Mouse (Mus musculus): Measurements from ENCODE around the gene Gm45808. TPM values are rescaled to one million over a fixed set of nuclear protein-coding genes. Genes with fewer than 3 reads are reported as not detected.

Gene Gm45808
- polyA plus RNA-seq, 1 experiment from 2014 or later = not detected

Small RNA genes lying within 50 kb of the gene (microRNA-seq; reads per million reads assigned to microRNA genes)
- gene Gm22133 (ENCODE audit: borderline number of aligned reads) = not detected

Other genes starting within 250 kb of the Gm45808 start
- 143 and 146 TPM in 2 replicates for gene Cd37, start 247.7 kb downstream of the Gm45808 start, polyA plus RNA-seq (2015; fragmentation: Nextera tagmentation; extraction: Ambion mirVana)
- 0.17 TPM in 1 of 2 replicates, not detected in the other for gene Slc6a16, start 245.7 kb downstream of the Gm45808 start, polyA plus RNA-seq (2015; fragmentation: Nextera tagmentation; extraction: Ambion mirVana)
- gene Slc6a21, start 209.3 kb downstream of the Gm45808 start, polyA plus RNA-seq (2015; fragmentation: Nextera tagmentation; extraction: Ambion mirVana) = 0.08 TPM in 1 of 2 replicates, not detected in the other
- 4.9 and 5.2 TPM in 2 replicates for gene Trpm4, start 153.0 kb downstream of the Gm45808 start, polyA plus RNA-seq (2015; fragmentation: Nextera tagmentation; extraction: Ambion mirVana)
- gene Hrc, start 151.5 kb downstream of the Gm45808 start, polyA plus RNA-seq (2015; fragmentation: Nextera tagmentation; extraction: Ambion mirVana) = 0.08 and 0.09 TPM in 2 replicates
- 0.27 and 0.49 TPM in 2 replicates for gene Ppfia3, start 119.8 kb downstream of the Gm45808 start, polyA plus RNA-seq (2015; fragmentation: Nextera tagmentation; extraction: Ambion mirVana)
- 0.49 and 0.79 TPM in 2 replicates for gene Lin7b, start 116.2 kb downstream of the Gm45808 start, polyA plus RNA-seq (2015; fragmentation: Nextera tagmentation; extraction: Ambion mirVana)
- 198 and 222 TPM in 2 replicates for gene Snrnp70, start 91.1 kb downstream of the Gm45808 start, polyA plus RNA-seq (2015; fragmentation: Nextera tagmentation; extraction: Ambion mirVana)
- 0.14 and 0.34 TPM in 2 replicates for gene Kcna7, start 81.2 kb downstream of the Gm45808 start, polyA plus RNA-seq (2015; fragmentation: Nextera tagmentation; extraction: Ambion mirVana)
- gene Ntf5, start 73.1 kb downstream of the Gm45808 start, polyA plus RNA-seq (2015; fragmentation: Nextera tagmentation; extraction: Ambion mirVana) = 3.9 and 4.2 TPM in 2 replicates
- not detected in 2 replicates for gene Lhb, start 66.0 kb downstream of the Gm45808 start, polyA plus RNA-seq (2015; fragmentation: Nextera tagmentation; extraction: Ambion mirVana)
- 9.4 and 10.5 TPM in 2 replicates for gene Gys1, start 52.0 kb downstream of the Gm45808 start, polyA plus RNA-seq (2015; fragmentation: Nextera tagmentation; extraction: Ambion mirVana)
- gene Ruvbl2, start 48.7 kb downstream of the Gm45808 start, polyA plus RNA-seq (2015; fragmentation: Nextera tagmentation; extraction: Ambion mirVana) = 129 and 143 TPM in 2 replicates
- 3,702 and 3,772 TPM in 2 replicates for gene Ftl1, start 26.9 kb downstream of the Gm45808 start, polyA plus RNA-seq (2015; fragmentation: Nextera tagmentation; extraction: Ambion mirVana)
- gene Bax, start 19.9 kb downstream of the Gm45808 start, polyA plus RNA-seq (2015; fragmentation: Nextera tagmentation; extraction: Ambion mirVana) = 177 and 178 TPM in 2 replicates
- 2.6 and 2.8 TPM in 2 replicates for gene Tulp2, start 4.9 kb downstream of the Gm45808 start, polyA plus RNA-seq (2015; fragmentation: Nextera tagmentation; extraction: Ambion mirVana)
- 1.1 and 1.5 TPM in 2 replicates for gene Dhdh, start 2.0 kb upstream of the Gm45808 start, polyA plus RNA-seq (2015; fragmentation: Nextera tagmentation; extraction: Ambion mirVana)
- 110 and 111 TPM in 2 replicates for gene Nucb1, start 23.6 kb upstream of the Gm45808 start, polyA plus RNA-seq (2015; fragmentation: Nextera tagmentation; extraction: Ambion mirVana)
- gene Ppp1r15a, start 39.5 kb upstream of the Gm45808 start, polyA plus RNA-seq (2015; fragmentation: Nextera tagmentation; extraction: Ambion mirVana) = 16.2 and 17.2 TPM in 2 replicates
- 3.3 and 4.6 TPM in 2 replicates for gene Plekha4, start 39.5 kb upstream of the Gm45808 start, polyA plus RNA-seq (2015; fragmentation: Nextera tagmentation; extraction: Ambion mirVana)
- gene Hsd17b14, start 68.1 kb upstream of the Gm45808 start, polyA plus RNA-seq (2015; fragmentation: Nextera tagmentation; extraction: Ambion mirVana) = 1.1 and 1.2 TPM in 2 replicates
- 86.5 and 87.3 TPM in 2 replicates for gene Bcat2, start 83.3 kb upstream of the Gm45808 start, polyA plus RNA-seq (2015; fragmentation: Nextera tagmentation; extraction: Ambion mirVana)
- gene Fgf21, start 128.7 kb upstream of the Gm45808 start, polyA plus RNA-seq (2015; fragmentation: Nextera tagmentation; extraction: Ambion mirVana) = 17.5 and 20.5 TPM in 2 replicates
- gene Fut1, start 130.5 kb upstream of the Gm45808 start, polyA plus RNA-seq (2015; fragmentation: Nextera tagmentation; extraction: Ambion mirVana) = 1.4 and 3.2 TPM in 2 replicates
- 0.08 and 0.16 TPM in 2 replicates for gene Izumo1, start 135.0 kb upstream of the Gm45808 start, polyA plus RNA-seq (2015; fragmentation: Nextera tagmentation; extraction: Ambion mirVana)
- 2.9 and 4.4 TPM in 2 replicates for gene Rasip1, start 140.7 kb upstream of the Gm45808 start, polyA plus RNA-seq (2015; fragmentation: Nextera tagmentation; extraction: Ambion mirVana)
- gene Mamstr, start 153.2 kb upstream of the Gm45808 start, polyA plus RNA-seq (2015; fragmentation: Nextera tagmentation; extraction: Ambion mirVana) = 1.6 and 1.9 TPM in 2 replicates
- 0.44 and 0.52 TPM in 2 replicates for gene Fut2, start 179.6 kb upstream of the Gm45808 start, polyA plus RNA-seq (2015; fragmentation: Nextera tagmentation; extraction: Ambion mirVana)
- gene Ntn5, start 197.2 kb upstream of the Gm45808 start, polyA plus RNA-seq (2015; fragmentation: Nextera tagmentation; extraction: Ambion mirVana) = 0.73 and 0.76 TPM in 2 replicates
- gene Sec1, start 207.6 kb upstream of the Gm45808 start, polyA plus RNA-seq (2015; fragmentation: Nextera tagmentation; extraction: Ambion mirVana) = 0.30 and 0.53 TPM in 2 replicates
- gene Car11, start 213.0 kb upstream of the Gm45808 start, polyA plus RNA-seq (2015; fragmentation: Nextera tagmentation; extraction: Ambion mirVana) = 0.35 and 0.36 TPM in 2 replicates
- gene Dbp, start 218.3 kb upstream of the Gm45808 start, polyA plus RNA-seq (2015; fragmentation: Nextera tagmentation; extraction: Ambion mirVana) = 10.6 and 13.4 TPM in 2 replicates
- 1,315 and 1,426 TPM in 2 replicates for gene Rpl18, start 228.6 kb upstream of the Gm45808 start, polyA plus RNA-seq (2015; fragmentation: Nextera tagmentation; extraction: Ambion mirVana)
- 19.8 and 21.8 TPM in 2 replicates for gene Sphk2, start 231.2 kb upstream of the Gm45808 start, polyA plus RNA-seq (2015; fragmentation: Nextera tagmentation; extraction: Ambion mirVana)
- gene Fam83e, start 234.4 kb upstream of the Gm45808 start, polyA plus RNA-seq (2015; fragmentation: Nextera tagmentation; extraction: Ambion mirVana) = 0.50 and 0.66 TPM in 2 replicates
- gene Spaca4, start 239.0 kb upstream of the Gm45808 start, polyA plus RNA-seq (2015; fragmentation: Nextera tagmentation; extraction: Ambion mirVana) = not detected in 2 replicates

Data from thymus, postnatal 0 days (tissue).